Mouse (Mus musculus): ENCODE data around the gene Cks1brt. TPM values are rescaled to one million over a fixed set of nuclear protein-coding genes. Genes with fewer than 3 reads are reported as not detected.
A peak's percentile ranks its signal among the peaks of the same experiment; 100 is the strongest.

Cks1brt gene
- total and polyA plus RNA-seq, 3 experiments = not detected

DNA sequence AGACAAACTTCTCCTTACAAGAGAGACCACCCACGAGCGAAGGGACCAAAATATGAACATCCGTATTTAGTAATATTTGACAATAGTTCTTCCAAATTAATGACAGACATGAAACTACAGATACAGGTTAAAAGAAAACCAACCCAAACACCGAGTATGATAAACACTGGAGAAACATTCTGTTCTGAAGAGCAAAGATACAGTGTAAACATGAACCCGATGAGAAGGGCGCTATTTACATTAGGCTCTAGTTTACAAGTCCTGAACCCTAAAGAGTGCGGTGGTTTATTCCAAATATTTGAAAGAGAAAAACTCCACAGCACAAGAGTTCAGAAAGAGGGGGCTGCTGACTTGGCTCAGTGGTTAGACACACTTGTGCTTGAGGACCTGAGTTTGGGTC, 34.7 kb upstream of the Cks1brt start:
- dilution Hi-C loops (cut with MboI; ENCODE audit: extremely low pct_ligation_motif_present, extremely low pct_unique_long_range_greater_than_20kb, low sequenced_read_pairs) (no loop called here), in situ Hi-C loops (cut with MboI; ENCODE audit: low pct_ligation_motif_present, low pct_unique_long_range_greater_than_20kb, low sequenced_read_pairs) (no loop called here)
- H3K27me3 ChIP-seq (replicated peaks) = no peaks in the 10 kb centered on the region
- no peaks in the 10 kb centered on the region for H3K79me2 ChIP-seq (replicated peaks; ENCODE audit: control insufficient read depth, extremely low read depth, insufficient read depth, poor library complexity, severe bottlenecking)
- H3K4me2 ChIP-seq (ENCODE audit: insufficient read depth, low read depth, poor library complexity, severe bottlenecking) = no peak overlapping the region
- H3K4me3 ChIP-seq (replicated peaks in 1 of 3; ENCODE audit: low read depth in 2 of 3, low read length in 2 of 3, poor library complexity in 1 of 3) = no peak overlapping the region
- no peak overlapping the region for H3K9ac ChIP-seq (ENCODE audit: insufficient read depth, low read depth)
- peaks cover 0 to 12% of the 10 kb centered on the region in 2 experiments; a peak in 2 of 4 replicates for H3K4me1 ChIP-seq (ENCODE audit: control insufficient read depth in 1 of 2, insufficient read depth in 2 of 2)
- DNase-seq (ENCODE audit: extremely low read depth) = no peak
- H3K27ac ChIP-seq (ENCODE audit: insufficient read depth, low read depth) = no peak overlapping the region
- H3K36me3 ChIP-seq (replicated peaks in 1 of 2; ENCODE audit: control insufficient read depth in 1 of 2, insufficient read depth in 1 of 2, low read length in 1 of 2) = peaks cover 0 to 3% of the 10 kb centered on the region in 2 experiments
- TF ChIP-seq MAX (IDR thresholded peaks at IDR 0.05; ENCODE audit: low read length) (no peak), KAT2A (IDR thresholded peaks at IDR 0.05; ENCODE audit: insufficient replicate concordance, low read length) (no peak), CHD2 (IDR thresholded peaks at IDR 0.05; ENCODE audit: low read length) (no peak), USF1 (IDR thresholded peaks at IDR 0.05; ENCODE audit: low read depth, low read length) (no peak), JUN (IDR thresholded peaks at IDR 0.05; ENCODE audit: insufficient read depth, low read depth, low read length) (no peak), SIN3A (IDR thresholded peaks at IDR 0.05; ENCODE audit: low read length) (no peak), MAFK (IDR thresholded peaks at IDR 0.05; ENCODE audit: insufficient replicate concordance, low read length) (no peak), CTCF (conservative IDR thresholded peaks at IDR 0.05 in 1 of 2, IDR thresholded peaks at IDR 0.05 in 1 of 2; ENCODE audit: low read depth in 2 of 2, low read length in 2 of 2) (no peak), CHD1 (IDR thresholded peaks at IDR 0.05; ENCODE audit: low read depth, low read length) (no peak), E2F4 (IDR thresholded peaks at IDR 0.05; ENCODE audit: insufficient replicate concordance, low read depth, low read length) (no peak), ZC3H11A (IDR thresholded peaks at IDR 0.05; ENCODE audit: low read depth, low read length) (no peak), TCF12 (IDR thresholded peaks at IDR 0.05; ENCODE audit: low read depth, low read length) (no peak), RAD21 (IDR thresholded peaks at IDR 0.05; ENCODE audit: low read depth, low read length) (no peak), ELF1 (IDR thresholded peaks at IDR 0.05; ENCODE audit: low read depth, low read length) (no peak)
- H3K9me3 ChIP-seq (replicated peaks; ENCODE audit: low read length) = no peaks in the 10 kb centered on the region

DNA sequence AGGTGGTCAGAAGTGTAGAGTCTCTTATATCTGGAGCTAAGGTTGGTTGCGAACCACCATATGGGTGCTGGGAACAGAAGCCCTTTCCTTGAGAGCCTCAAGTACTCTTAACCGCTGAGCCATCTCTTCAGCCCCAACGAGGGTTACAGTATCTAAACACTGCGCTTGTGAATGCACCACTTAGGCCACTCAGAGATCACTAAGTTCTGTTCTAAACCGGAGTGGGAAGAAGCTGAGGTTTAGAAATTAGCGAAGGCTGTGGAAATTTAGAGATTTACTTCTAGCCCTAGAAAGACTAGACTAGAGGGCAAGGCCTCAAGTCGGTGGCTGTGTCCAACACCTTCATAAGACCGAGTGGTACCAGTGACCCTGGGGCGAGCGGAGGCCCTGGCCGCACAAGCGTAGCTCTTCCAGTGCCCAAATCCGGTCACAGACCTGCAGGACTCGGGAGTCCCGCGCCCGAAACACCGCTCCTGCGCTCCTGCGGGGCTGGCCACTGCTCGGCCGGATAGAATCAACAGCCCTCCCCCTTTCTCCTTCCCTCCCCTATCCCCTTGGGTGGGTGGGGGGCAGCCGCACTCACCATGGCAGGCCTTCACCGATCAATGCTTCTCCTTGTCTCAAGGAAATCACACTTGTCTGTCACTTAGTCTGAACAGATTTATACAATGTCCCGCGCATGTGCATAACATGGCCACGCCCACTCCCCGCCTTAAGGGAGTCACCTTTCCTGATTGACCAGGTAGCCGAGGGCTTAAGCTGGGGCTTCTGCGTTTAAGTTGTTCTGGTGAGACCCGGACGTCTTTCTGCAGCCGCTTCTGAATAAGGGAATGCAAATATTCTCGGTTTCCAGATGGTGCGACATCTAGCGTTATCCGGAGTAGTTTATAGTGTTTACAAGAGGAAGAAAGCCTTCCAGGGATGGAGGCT, 32.4 kb upstream of the Cks1brt start:
- H3K27me3 ChIP-seq (replicated peaks) = peaks cover 3% of the 10 kb centered on the region
- peak overlapping the region; percentile 53 for H3K9ac ChIP-seq (ENCODE audit: insufficient read depth, low read depth)
- no peaks in the 10 kb centered on the region for H3K79me2 ChIP-seq (replicated peaks; ENCODE audit: control insufficient read depth, extremely low read depth, insufficient read depth, poor library complexity, severe bottlenecking)
- H3K27ac ChIP-seq (ENCODE audit: insufficient read depth, low read depth) = no peak overlapping the region
- dilution Hi-C loops (cut with MboI; ENCODE audit: extremely low pct_ligation_motif_present, extremely low pct_unique_long_range_greater_than_20kb, low sequenced_read_pairs) (no loop called here), in situ Hi-C loops (cut with MboI; ENCODE audit: low pct_ligation_motif_present, low pct_unique_long_range_greater_than_20kb, low sequenced_read_pairs) (no loop called here)
- no peaks in the 10 kb centered on the region for H3K36me3 ChIP-seq (replicated peaks in 1 of 2; ENCODE audit: control insufficient read depth in 1 of 2, insufficient read depth in 1 of 2, low read length in 1 of 2)
- peak overlapping the region; percentile 57 to 71 (median 62) for H3K4me3 ChIP-seq (replicated peaks in 1 of 3; ENCODE audit: low read depth in 2 of 3, low read length in 2 of 3, poor library complexity in 1 of 3)
- H3K9me3 ChIP-seq (replicated peaks; ENCODE audit: low read length) = no peaks in the 10 kb centered on the region
- H3K4me2 ChIP-seq (ENCODE audit: insufficient read depth, low read depth, poor library complexity, severe bottlenecking) = peak overlapping the region; percentile 43
- H3K4me1 ChIP-seq (ENCODE audit: control insufficient read depth in 1 of 2, insufficient read depth in 2 of 2) = peaks cover 0 to 12% of the 10 kb centered on the region in 2 experiments; a peak in 2 of 4 replicates
- peak; percentile 86 for DNase-seq (ENCODE audit: extremely low read depth)
- no peak for TF ChIP-seq HCFC1 (IDR thresholded peaks at IDR 0.05; ENCODE audit: low read depth, low read length)
- TF ChIP-seq IRF4 (IDR thresholded peaks at IDR 0.05; ENCODE audit: low read depth, low read length) = 0 out of 2 replicates have a peak, but pooled peaks have one; percentile 9
- TF ChIP-seq NELFE (IDR thresholded peaks at IDR 0.05; ENCODE audit: low read depth, low read length) = peak; percentile 64; the same call in 1 of the 2 replicates
- no peak for TF ChIP-seq EP300 (IDR thresholded peaks at IDR 0.05; ENCODE audit: low read length)
- no peak; the same call in 1 of the 2 replicates for TF ChIP-seq MAX (IDR thresholded peaks at IDR 0.05; ENCODE audit: low read length)
- no peak for TF ChIP-seq E2F4 (IDR thresholded peaks at IDR 0.05; ENCODE audit: insufficient replicate concordance, low read depth, low read length)
- no peak for TF ChIP-seq ZKSCAN1 (IDR thresholded peaks at IDR 0.05; ENCODE audit: borderline replicate concordance, low read depth, low read length)
- no peak for TF ChIP-seq POLR2AphosphoS2 (IDR thresholded peaks at IDR 0.05; ENCODE audit: low read depth, low read length)
- no peak for TF ChIP-seq CHD1 (IDR thresholded peaks at IDR 0.05; ENCODE audit: low read depth, low read length)
- TF ChIP-seq PAX5 (IDR thresholded peaks at IDR 0.05; ENCODE audit: low read length) = no peak
- no peak for TF ChIP-seq USF1 (IDR thresholded peaks at IDR 0.05; ENCODE audit: low read depth, low read length)
- TF ChIP-seq MAFK (IDR thresholded peaks at IDR 0.05; ENCODE audit: insufficient replicate concordance, low read length) = no peak
- TF ChIP-seq MXI1 (IDR thresholded peaks at IDR 0.05; ENCODE audit: low read depth, low read length) = peak; percentile 52; the same call in 1 of the 2 replicates
- peak in 1 of 2 experiments; percentile 36; a peak in 2 of 4 replicates for TF ChIP-seq CTCF (conservative IDR thresholded peaks at IDR 0.05 in 1 of 2, IDR thresholded peaks at IDR 0.05 in 1 of 2; ENCODE audit: low read depth in 2 of 2, low read length in 2 of 2)
- TF ChIP-seq MEF2A (IDR thresholded peaks at IDR 0.05; ENCODE audit: borderline replicate concordance, low read depth, low read length) = 0 out of 2 replicates have a peak, but pooled peaks have one; percentile 22
- peak; percentile 48 for TF ChIP-seq ELF1 (IDR thresholded peaks at IDR 0.05; ENCODE audit: low read depth, low read length)
- no peak for TF ChIP-seq KAT2A (IDR thresholded peaks at IDR 0.05; ENCODE audit: insufficient replicate concordance, low read length)
- TF ChIP-seq POLR2A (IDR thresholded peaks at IDR 0.05; ENCODE audit: low read depth, low read length) = peak; percentile 71
- TF ChIP-seq TBP (conservative IDR thresholded peaks at IDR 0.05; ENCODE audit: low read depth, low read length) = peak; percentile 83
- peak; percentile 47; the same call in 1 of the 2 replicates for TF ChIP-seq ZMIZ1 (IDR thresholded peaks at IDR 0.05; ENCODE audit: low read depth, low read length)
- TF ChIP-seq ZNF384 (IDR thresholded peaks at IDR 0.05; ENCODE audit: low read depth, low read length) = no peak
- no peak for TF ChIP-seq JUN (IDR thresholded peaks at IDR 0.05; ENCODE audit: insufficient read depth, low read depth, low read length)
- peak; percentile 89 for TF ChIP-seq NRF1 (IDR thresholded peaks at IDR 0.05; ENCODE audit: low read depth, low read length)
- peak; percentile 62; the same call in 1 of the 2 replicates for TF ChIP-seq SIN3A (IDR thresholded peaks at IDR 0.05; ENCODE audit: low read length)

All from CH12.LX (cell line).